Mouse (Mus musculus) limb, embryonic 14.5 days (tissue): ENCODE data around the gene Npepl1. TPM values are rescaled to one million over a fixed set of nuclear protein-coding genes. Genes with fewer than 3 reads are reported as not detected.

Source experiments
- ATAC-seq: fragments of 200-750 bp; cut with Nextera tagmentation; 2 replicates; pipeline ENCODE4 v1.8.0; 2017; ENCODE audit warnings: low read depth, moderate number of reproducible peaks, moderate TSS enrichment; ENCODE audit not compliant: low FRiP score
- DNase-seq: peaks from one replicate; pipeline ENCODE4 v3.0.0-alpha.2; 2015; ENCODE audit warnings: low spot score
- H3K27ac ChIP-seq: fragments of 300-500 bp; sonication (generic); replicated peaks from 2 replicates; pipeline ENCODE4 v1.5.1; 2014; ENCODE audit warnings: low read depth, mild to moderate bottlenecking, low read length, moderate library complexity, mixed read lengths
- H3K27me3 ChIP-seq: fragments of 300-500 bp; sonication (generic); 2 replicates; pipeline ENCODE4 v1.6.1; 2014; ENCODE audit warnings: low read length, mixed read lengths; ENCODE audit not compliant: control insufficient read depth, insufficient read depth
- H3K36me3 ChIP-seq: fragments of 300-500 bp; sonication (generic); 2 replicates; pipeline ENCODE4 v1.6.1; 2014; ENCODE audit warnings: mild to moderate bottlenecking, low read length, moderate library complexity, mixed read lengths; ENCODE audit not compliant: control insufficient read depth, insufficient read depth
- H3K4me1 ChIP-seq: fragments of 300-500 bp; sonication (generic); 2 replicates; pipeline ENCODE4 v1.6.1; 2014; ENCODE audit warnings: antibody characterized with exemption, low read length, mixed read lengths; ENCODE audit not compliant: control insufficient read depth, insufficient read depth
- H3K4me2 ChIP-seq: fragments of 300-500 bp; sonication (generic); replicated peaks from 2 replicates; pipeline ENCODE4 v1.6.1; 2014; ENCODE audit warnings: low read depth, mild to moderate bottlenecking, low read length, moderate library complexity; ENCODE audit not compliant: severe bottlenecking
- H3K4me3 ChIP-seq: fragments of 300-500 bp; sonication (generic); replicated peaks from 2 replicates; pipeline ENCODE4 v1.5.1; 2014; ENCODE audit warnings: low read length
- H3K9ac ChIP-seq: fragments of 300-500 bp; sonication (generic); 2 replicates; pipeline ENCODE4 v1.6.1; 2014; ENCODE audit warnings: mild to moderate bottlenecking, low read depth, low read length, moderate library complexity; ENCODE audit not compliant: severe bottlenecking
- H3K9me3 ChIP-seq: fragments of 300-500 bp; sonication (generic); 2 replicates; pipeline ENCODE4 v1.6.1; 2016; ENCODE audit warnings: low read length; ENCODE audit not compliant: control insufficient read depth
- POLR2A ChIP-seq: fragments of 200-500 bp; IDR thresholded peaks from 2 replicates; pipeline ENCODE4 v1.8.0; 2012; ENCODE audit warnings: inconsistent platforms, mild to moderate bottlenecking, moderate library complexity, borderline replicate concordance; ENCODE audit not compliant: insufficient read depth, insufficient read length; ENCODE audit errors: extremely low read depth
- WGBS: fragments of 180-500 bp; shearing (Covaris S2); extraction: QIAGEN DNeasy Blood & Tissue Kit; methylation state at CpG from one replicate; pipeline ENCODE4 v1.1.7; 2014; 5-methylcytosine and 5-hydroxymethylcytosine counted together
- polyA plus RNA-seq, 2 experiments: library from polyadenylated mRNA; depleted of rRNA in 1 of 2; stranded (reverse) in 1 of 2; unstranded in 1 of 2; fragments of >200 nt; fragmentation: Nextera tagmentation in 1 of 2; extraction: Ambion mirVana in 1 of 2; gene quantifications; 2 replicates each; pipeline versions ENCODE4 v1.2.1 to v1.2.3; 2012 to 2014

The Npepl1 gene
- polyA plus RNA-seq, 2 experiments = 72.4 to 136 TPM

- TF ChIP-seq POLR2A = no peak
- H3K27me3 ChIP-seq = no peaks in the 10 kb centered on the region
- DNase-seq (no peak), ATAC-seq (peak; percentile 60)
- H3K4me2 ChIP-seq = peak overlapping the region; percentile 13; the same call in 1 of the 2 replicates
- H3K4me3 ChIP-seq = no peak overlapping the region
- no peaks in the 10 kb centered on the region for H3K9me3 ChIP-seq
- peaks cover 20% of the 10 kb centered on the region; the same call in 1 of the 2 replicates for H3K4me1 ChIP-seq
- no peak overlapping the region for H3K9ac ChIP-seq
- WGBS = 40% methylated on average over 3 of the region's 3 CpGs
- peak overlapping the region; percentile 35 for H3K27ac ChIP-seq
- H3K36me3 ChIP-seq = no peaks in the 10 kb centered on the region; the same call in none of the 2 replicates
These were observed 27.7 kb upstream of the Npepl1 start for GRCm38 (mm10) chr2:174082380-174082918.

- peaks cover 56% of the 10 kb centered on the region for H3K36me3 ChIP-seq
These were observed 15.1 kb upstream of the Npepl1 start for GRCm38 (mm10) chr2:174095086-174095485.

GRCm38 (mm10) chr2:174102399-174102798 lies 7.8 kb upstream of the Npepl1 start:
- DNase-seq = no peak
- no peak overlapping the region for H3K9ac ChIP-seq
- no peak overlapping the region for H3K27ac ChIP-seq
- ATAC-seq = no peak
- H3K36me3 ChIP-seq = peaks cover 7% of the 10 kb centered on the region
- WGBS = 31% methylated on average over 7 of the region's 7 CpGs
- no peaks in the 10 kb centered on the region for H3K27me3 ChIP-seq
- TF ChIP-seq POLR2A = no peak
- no peak overlapping the region for H3K4me3 ChIP-seq
- H3K4me2 ChIP-seq = no peak overlapping the region
- no peaks in the 10 kb centered on the region for H3K4me1 ChIP-seq
- no peaks in the 10 kb centered on the region for H3K9me3 ChIP-seq

More at GRCm38 (mm10) chr2:174095086-174095485, 15.1 kb upstream of the Npepl1 start:
- H3K27ac ChIP-seq = no peak overlapping the region
- no peak overlapping the region for H3K4me2 ChIP-seq
- H3K9ac ChIP-seq = no peak overlapping the region
- H3K4me1 ChIP-seq = no peaks in the 10 kb centered on the region
- no peak for DNase-seq
- no peak overlapping the region for H3K4me3 ChIP-seq
- H3K27me3 ChIP-seq = no peaks in the 10 kb centered on the region
- TF ChIP-seq POLR2A = no peak
- ATAC-seq = no peak
- 94% methylated on average over 3 of the region's 3 CpGs for WGBS
- H3K9me3 ChIP-seq = no peaks in the 10 kb centered on the region

GRCm38 (mm10) chr2:174103527-174103926 lies 6.6 kb upstream of the Npepl1 start:
- no peak for TF ChIP-seq POLR2A
- ATAC-seq (no peak), DNase-seq (no peak)
- Histone ChIP-seq H3K27me3 (no peaks in the 10 kb centered on the region), H3K9me3 (no peaks in the 10 kb centered on the region), H3K9ac (no peak overlapping the region), H3K4me2 (no peak overlapping the region), H3K4me1 (no peaks in the 10 kb centered on the region), H3K36me3 (peaks cover 4% of the 10 kb centered on the region; the same call in 1 of the 2 replicates), H3K27ac (no peak overlapping the region), H3K4me3 (no peak overlapping the region)
- whole genome bisulfite sequencing = 76% methylated on average over 4 of the region's 4 CpGs

GRCm38 (mm10) chr2:174107375-174107774 lies 2.8 kb upstream of the Npepl1 start:
- Histone ChIP-seq H3K27ac (no peak overlapping the region), H3K9me3 (no peaks in the 10 kb centered on the region), H3K9ac (no peak overlapping the region), H3K36me3 (no peaks in the 10 kb centered on the region), H3K4me1 (peaks cover 17% of the 10 kb centered on the region), H3K4me3 (no peak overlapping the region), H3K27me3 (no peaks in the 10 kb centered on the region), H3K4me2 (no peak overlapping the region)
- ATAC-seq (no peak), DNase-seq (no peak)
- 73% methylated on average over 3 of the region's 3 CpGs for WGBS
- TF ChIP-seq POLR2A = no peak
